Mouse (Mus musculus): ENCODE results near the gene 1700001O22Rik.

The 1700001O22Rik gene

DNA sequence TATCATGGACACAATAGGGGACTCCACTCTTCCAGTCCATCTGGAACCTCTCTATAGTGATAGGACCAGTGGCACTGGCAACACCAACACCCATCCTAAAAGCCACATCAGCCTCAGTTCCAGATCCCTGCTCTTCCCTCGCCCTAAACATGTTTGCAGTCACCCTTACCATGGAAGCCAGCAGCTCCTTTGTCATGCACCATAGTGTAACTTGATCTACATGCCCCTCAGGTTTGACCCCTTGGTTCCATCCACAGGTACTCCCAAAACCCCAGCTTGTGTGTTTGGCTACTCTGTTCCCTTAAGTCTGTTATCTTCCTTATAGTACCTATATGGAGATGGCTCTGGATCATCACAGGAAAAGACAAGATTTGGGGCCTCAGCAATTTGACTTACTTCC is 12.9 kb upstream of the 1700001O22Rik start:
- DNase-seq (ENCODE audit: extremely low spot score): no peak

DNA sequence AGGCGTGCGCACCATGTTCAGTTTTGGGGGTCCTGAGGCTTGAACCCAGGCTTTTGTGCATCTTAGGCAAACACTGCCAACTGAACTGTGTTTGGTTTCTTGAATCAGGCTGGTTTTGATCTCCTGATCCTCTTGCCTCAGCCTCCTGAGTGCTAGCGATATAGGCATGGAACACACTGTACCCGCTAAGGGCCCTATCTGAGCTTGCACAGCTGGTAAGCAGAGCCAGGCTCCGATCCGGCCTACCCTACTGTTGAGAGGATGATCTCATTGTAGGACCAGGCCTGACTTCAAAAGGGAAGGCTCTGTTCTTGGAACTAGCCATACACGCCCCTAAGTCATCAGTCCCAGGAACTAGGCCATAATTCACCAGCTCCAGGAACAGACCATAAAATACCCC is 7.1 kb upstream of the 1700001O22Rik start:
- DNase-seq (ENCODE audit: extremely low spot score): no peak

DNA sequence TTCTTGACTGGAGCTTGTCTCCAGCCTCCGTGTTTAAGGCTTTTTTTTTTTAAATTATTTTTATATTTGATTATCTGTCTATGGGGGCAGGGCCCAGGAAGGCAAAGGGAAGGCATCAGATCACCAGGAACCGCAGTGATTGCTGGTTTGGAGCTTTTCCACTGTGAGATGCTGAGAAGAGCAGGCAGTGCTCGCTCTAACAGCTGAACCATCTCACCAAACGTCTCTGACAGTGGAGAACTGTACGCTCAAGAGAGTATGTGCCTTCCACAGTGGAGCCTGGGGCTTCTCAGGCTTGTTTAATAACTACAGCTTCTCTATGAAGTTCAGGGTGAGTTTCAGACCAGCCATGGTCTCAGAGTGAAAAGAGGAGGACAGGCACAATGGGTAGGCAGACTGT is 6.0 kb upstream of the 1700001O22Rik start:
- no peak for DNase-seq (ENCODE audit: extremely low spot score)

- no peak for DNase-seq (ENCODE audit: extremely low spot score)
These were observed 4.8 kb upstream of the 1700001O22Rik start for GRCm38 (mm10) chr2:30808296-30808655.

DNA sequence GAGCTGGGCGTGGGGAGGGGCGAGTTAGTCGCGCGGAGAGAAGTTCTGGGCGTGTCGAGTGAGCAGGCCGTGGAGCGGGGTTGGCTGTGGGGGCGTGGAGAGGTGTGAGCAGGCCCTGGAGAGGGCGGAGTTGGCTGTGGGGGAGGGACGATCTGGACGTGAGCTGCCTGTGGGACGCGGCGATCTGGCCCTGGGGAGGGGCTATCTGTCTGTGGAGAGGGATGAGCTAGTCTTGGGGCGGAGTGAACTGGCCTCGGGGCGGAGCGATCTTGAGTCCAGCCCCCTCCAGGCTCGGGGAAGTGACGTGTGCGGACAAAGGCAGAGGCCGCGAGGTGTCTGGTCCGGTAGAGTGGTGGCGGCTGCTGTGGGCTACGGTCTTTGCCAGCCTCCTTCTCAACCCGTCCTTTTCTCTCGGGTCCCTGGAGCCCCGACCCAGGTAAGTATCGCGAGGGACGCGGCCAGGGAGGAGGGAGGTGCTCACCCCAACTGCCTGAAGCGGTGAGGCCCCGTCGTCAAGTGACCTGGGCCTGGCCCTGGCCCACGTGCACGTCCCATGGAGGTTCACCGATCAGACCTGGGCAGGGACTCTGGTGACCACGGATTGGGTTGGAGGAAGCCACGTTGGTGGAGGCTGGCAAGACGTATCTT is 4.3 kb upstream of the 1700001O22Rik start, which contains the start of gene Ntmt1:
Gene Ntmt1, plus strand, starts transcription at position 179 of the 648 bp plus-strand sequence.
- DNase-seq (ENCODE audit: extremely low spot score): peak; percentile 100

DNA sequence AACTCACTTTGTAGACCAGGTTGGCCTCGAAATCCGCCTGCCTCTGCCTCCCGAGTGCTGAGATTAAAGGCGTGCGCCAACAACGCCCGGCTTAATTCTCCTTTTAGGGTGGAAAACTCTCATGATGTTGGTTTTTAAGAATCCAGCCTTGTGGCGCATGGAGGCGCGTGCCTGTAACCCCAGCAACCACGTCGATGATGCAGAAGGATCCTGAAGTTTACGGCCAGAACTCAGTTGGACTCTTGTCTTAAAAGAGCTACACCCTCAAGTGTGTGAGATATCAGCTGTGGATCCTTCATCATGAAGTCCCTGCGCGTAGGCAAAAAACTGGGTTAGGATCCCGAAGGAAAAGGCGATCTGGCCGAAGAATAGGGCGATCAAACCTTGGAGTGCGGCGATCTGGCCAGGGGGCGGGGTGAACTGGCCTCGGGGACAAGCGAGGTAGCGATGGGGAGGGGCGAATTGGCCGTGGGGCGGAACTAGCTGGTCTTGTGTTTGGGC is 3.7 kb upstream of the 1700001O22Rik start:
- no peak for DNase-seq (ENCODE audit: extremely low spot score)

GRCm38 (mm10) chr2:30805983-30806382 is 2.5 kb upstream of the 1700001O22Rik start:
- DNase-seq (ENCODE audit: extremely low spot score): no peak

GRCm38 (mm10) chr2:30801067-30801852 is 2.2 kb downstream of the 1700001O22Rik start:
- peak; percentile 74 for DNase-seq (ENCODE audit: extremely low spot score)

DNA sequence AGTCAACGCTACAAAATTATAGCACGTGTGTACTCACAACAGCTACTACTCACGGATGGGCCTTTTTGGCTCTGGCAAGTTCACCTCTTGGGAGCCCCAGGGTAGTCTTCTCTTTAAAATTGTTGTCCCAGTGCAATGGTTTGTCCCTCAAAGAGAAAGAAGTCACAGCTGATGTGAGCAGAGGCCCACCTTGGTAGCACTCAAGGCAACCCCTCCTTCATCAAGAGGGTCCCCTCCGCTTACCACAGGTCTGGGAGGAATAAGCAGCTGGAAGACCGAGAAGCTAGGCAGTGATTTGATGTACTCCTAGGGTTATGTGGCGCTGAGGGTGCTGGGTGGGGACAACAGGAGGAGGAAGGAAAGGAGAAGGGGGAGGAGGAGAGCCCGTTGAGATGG is 2.8 kb downstream of the 1700001O22Rik start:
- no peak for DNase-seq (ENCODE audit: extremely low spot score)

GRCm38 (mm10) chr2:30799456-30799855 is 4.0 kb downstream of the 1700001O22Rik start:
- DNase-seq (ENCODE audit: extremely low spot score): no peak

- DNase-seq (ENCODE audit: extremely low spot score): peak; percentile 80
These were observed 7.1 kb downstream of the 1700001O22Rik start for GRCm38 (mm10) chr2:30796382-30796781.

GRCm38 (mm10) chr2:30795889-30796275 is 7.6 kb downstream of the 1700001O22Rik start:
- DNase-seq (ENCODE audit: extremely low spot score): no peak

- no peak for DNase-seq (ENCODE audit: extremely low spot score)
These were observed 8.1 kb downstream of the 1700001O22Rik start for GRCm38 (mm10) chr2:30795271-30795888.

- DNase-seq (ENCODE audit: extremely low spot score): peak; percentile 96
These were observed 9.0 kb downstream of the 1700001O22Rik start for GRCm38 (mm10) chr2:30794179-30795108.

DNA sequence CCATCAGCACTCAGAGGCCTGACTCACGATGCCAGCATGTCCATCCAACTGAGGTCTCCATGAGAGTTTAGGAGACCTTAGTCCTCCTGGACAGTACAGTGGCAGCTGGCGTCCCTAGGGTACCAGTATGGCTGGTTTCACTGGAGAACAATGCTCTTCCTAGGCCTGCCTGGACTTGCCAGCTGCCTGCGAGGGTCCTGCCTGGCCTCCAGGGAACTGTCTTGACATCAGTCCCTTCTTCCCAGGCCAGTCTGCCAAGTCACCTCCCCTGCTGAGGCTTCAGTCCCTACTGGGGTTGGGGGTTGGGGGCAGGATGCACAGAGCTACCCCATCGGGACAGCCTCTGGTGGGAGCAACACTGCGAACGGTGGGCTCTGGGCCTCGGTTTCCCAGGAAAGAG is 11.4 kb downstream of the 1700001O22Rik start:
- no peak for DNase-seq (ENCODE audit: extremely low spot score)

GRCm38 (mm10) chr2:30787466-30787865 is 16.0 kb downstream of the 1700001O22Rik start:
- no peak for DNase-seq (ENCODE audit: extremely low spot score)

DNA sequence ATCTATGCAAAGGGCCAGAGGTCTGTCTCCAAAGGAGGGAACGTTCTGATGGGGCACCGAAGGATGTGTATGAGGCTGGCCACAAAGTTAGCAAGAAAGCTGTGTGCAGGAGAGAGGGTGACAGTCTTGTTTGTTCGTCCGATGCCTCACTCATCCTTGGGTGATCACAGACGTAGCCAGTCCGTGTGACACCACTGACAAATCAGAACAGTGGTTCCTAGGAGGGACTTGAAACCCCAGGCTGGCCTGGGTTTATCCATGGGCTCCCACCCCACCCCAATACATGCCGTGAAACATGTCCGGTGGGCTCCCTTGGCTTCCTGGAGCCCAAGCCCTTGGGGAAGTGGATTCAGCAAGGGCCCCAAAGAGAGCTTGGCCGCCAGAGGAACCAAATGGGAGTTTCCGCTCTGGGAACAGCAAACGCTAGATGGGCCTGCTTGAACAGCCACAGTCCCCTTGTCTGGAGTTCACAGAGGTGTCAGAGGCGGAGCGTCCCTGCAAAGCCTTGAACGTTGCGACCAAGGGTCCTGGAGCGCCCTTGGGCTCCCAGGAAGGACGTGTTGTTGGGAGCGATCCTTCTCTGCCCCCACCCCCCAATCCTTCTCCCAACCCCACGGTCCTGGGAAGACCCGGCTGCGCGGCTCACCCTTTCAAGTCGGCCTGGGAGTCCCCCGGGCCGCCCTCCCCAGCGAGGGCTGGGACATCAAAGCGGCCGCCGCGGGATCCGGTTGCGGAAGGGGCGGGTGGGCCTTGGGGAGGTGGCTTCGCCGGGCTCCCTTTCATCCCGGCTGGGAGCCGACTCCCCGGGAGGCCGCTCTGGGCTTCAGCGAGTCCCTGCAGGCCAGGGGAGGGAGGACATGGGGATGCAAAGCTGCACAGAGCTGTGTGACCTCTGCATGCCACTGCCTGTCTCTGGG is 19.1 kb downstream of the 1700001O22Rik start:
- DNase-seq (ENCODE audit: extremely low spot score): peak; percentile 87

- DNase-seq (ENCODE audit: extremely low spot score): peak; percentile 79
These were observed 20.1 kb downstream of the 1700001O22Rik start for GRCm38 (mm10) chr2:30783346-30783745.

- no peak for DNase-seq (ENCODE audit: extremely low spot score)
These were observed 20.9 kb downstream of the 1700001O22Rik start for GRCm38 (mm10) chr2:30782312-30783290.

Measured in embryo, embryonic 9.5 days (tissue).